Mouse (Mus musculus) heart, postnatal 0 days (tissue): ENCODE results near the gene Irak4. TPM values are rescaled to one million over a fixed set of nuclear protein-coding genes. Genes with fewer than 3 reads are reported as not detected.

ENCODE experiments used
- ATAC-seq: fragments of 200-750 bp; cut with Nextera tagmentation; 2 replicates; pipeline ENCODE4 v1.8.0; 2017; ENCODE audit warnings: low read depth, moderate number of reproducible peaks, moderate library complexity; ENCODE audit not compliant: insufficient read depth
- DNase-seq: peaks from one replicate; pipeline ENCODE4 v3.0.0-alpha.2; 2016; ENCODE audit warnings: low spot score
- H3K27ac ChIP-seq: fragments of 300-500 bp; sonication (generic); 2 replicates; pipeline ENCODE4 v1.5.1; 2014; ENCODE audit warnings: low read depth, mild to moderate bottlenecking
- H3K27me3 ChIP-seq: fragments of 300-500 bp; sonication (generic); 2 replicates; pipeline ENCODE4 v1.6.1; 2014; ENCODE audit warnings: low read length, mixed read lengths; ENCODE audit not compliant: control insufficient read depth, insufficient read depth
- H3K36me3 ChIP-seq: fragments of 300-500 bp; sonication (generic); replicated peaks from 2 replicates; pipeline ENCODE4 v1.6.1; 2014; ENCODE audit warnings: low read length, mixed read lengths; ENCODE audit not compliant: control insufficient read depth, insufficient read depth
- H3K4me1 ChIP-seq: fragments of 300-500 bp; sonication (generic); 2 replicates; pipeline ENCODE4 v1.6.1; 2014; ENCODE audit warnings: antibody characterized with exemption; ENCODE audit not compliant: control insufficient read depth, insufficient read depth
- H3K4me2 ChIP-seq: fragments of 300-500 bp; sonication (generic); 2 replicates; pipeline ENCODE4 v1.6.1; 2014; ENCODE audit warnings: low read depth, mild to moderate bottlenecking, low read length, moderate library complexity
- H3K4me3 ChIP-seq: fragments of 300-500 bp; sonication (generic); 2 replicates; pipeline ENCODE4 v1.5.1; 2014; ENCODE audit warnings: low read depth, low read length
- H3K9ac ChIP-seq: fragments of 300-500 bp; sonication (generic); replicated peaks from 2 replicates; pipeline ENCODE4 v1.6.1; 2014; ENCODE audit warnings: low read depth, low read length, mixed read lengths
- H3K9me3 ChIP-seq: fragments of 300-500 bp; sonication (generic); replicated peaks from 2 replicates; pipeline ENCODE4 v1.6.1; 2016; ENCODE audit warnings: low read length; ENCODE audit not compliant: control insufficient read depth
- CTCF ChIP-seq: IDR thresholded peaks from 2 replicates; pipeline ENCODE4 v1.5.1; 2016; ENCODE audit warnings: antibody characterized with exemption, control low read depth, low read depth
- EP300 ChIP-seq: IDR thresholded peaks from 2 replicates; pipeline ENCODE4 v1.6.1; 2016; ENCODE audit warnings: antibody characterized with exemption, low read depth
- WGBS: fragments of 180-500 bp; shearing (Covaris S2); extraction: QIAGEN DNeasy Blood & Tissue Kit; methylation state at CpG from one replicate; pipeline ENCODE4 v1.1.7; 2014; 5-methylcytosine and 5-hydroxymethylcytosine counted together
- polyA plus RNA-seq: library from polyadenylated mRNA; unstranded; fragments of >200 nt; fragmentation: Nextera tagmentation; extraction: Ambion mirVana; gene quantifications from 2 replicates; pipeline ENCODE4 v1.2.1, GENCODE M21; 2015
- total RNA-seq: library from RNA; depleted of rRNA; stranded (reverse); fragments of >200 nt; gene quantifications from 2 replicates; pipeline ENCODE4 v1.2.3, GENCODE M21; 2014; ENCODE audit warnings: low replicate concordance

The Irak4 gene
- total and polyA plus RNA-seq, 2 experiments from 2014 or later: 3.2 to 5.5 TPM

GRCm38 (mm10) chr15:94574566-94575268 is 31.3 kb downstream of the Irak4 start:
- no peak for ATAC-seq
- H3K9ac ChIP-seq: no peak overlapping the region
- no peak overlapping the region for H3K27ac ChIP-seq
- H3K27me3 ChIP-seq: no peaks in the 10 kb centered on the region
- peaks cover 6% of the 10 kb centered on the region for H3K36me3 ChIP-seq
- TF ChIP-seq CTCF (no peak), EP300 (no peak)
- DNase-seq: no peak
- H3K9me3 ChIP-seq: no peaks in the 10 kb centered on the region
- H3K4me1 ChIP-seq: no peaks in the 10 kb centered on the region
- H3K4me3 ChIP-seq: no peak overlapping the region
- WGBS: 67% methylated on average over 4 of the region's 4 CpGs
- no peak overlapping the region for H3K4me2 ChIP-seq

- ATAC-seq (no peak), DNase-seq (no peak)
- Histone ChIP-seq H3K4me2 (no peak overlapping the region), H3K4me1 (no peaks in the 10 kb centered on the region), H3K27ac (no peak overlapping the region), H3K36me3 (peaks cover 71% of the 10 kb centered on the region), H3K9me3 (no peaks in the 10 kb centered on the region), H3K9ac (no peak overlapping the region), H3K27me3 (no peaks in the 10 kb centered on the region), H3K4me3 (no peak overlapping the region)
- 80% methylated on average over 7 of the region's 7 CpGs for WGBS
- no peak for TF ChIP-seq EP300
- TF ChIP-seq CTCF: no peak
These were observed 38.7 kb downstream of the Irak4 start for GRCm38 (mm10) chr15:94582000-94582593.

- no peak overlapping the region for H3K4me3 ChIP-seq
- no peak overlapping the region for H3K4me2 ChIP-seq
- no peaks in the 10 kb centered on the region for H3K27me3 ChIP-seq
- H3K4me1 ChIP-seq: peaks cover 3% of the 10 kb centered on the region; the same call in 1 of the 2 replicates
- no peak overlapping the region for H3K27ac ChIP-seq
- ATAC-seq (no peak), DNase-seq (no peak)
- no peak for TF ChIP-seq EP300
- TF ChIP-seq CTCF: no peak
- peaks cover 71% of the 10 kb centered on the region for H3K36me3 ChIP-seq
- H3K9me3 ChIP-seq: no peaks in the 10 kb centered on the region
- WGBS: 83% methylated on average over 10 of the region's 10 CpGs
- H3K9ac ChIP-seq: no peak overlapping the region
These were observed 39.7 kb downstream of the Irak4 start for GRCm38 (mm10) chr15:94583153-94583552.

GRCm38 (mm10) chr15:94584738-94585137 is 41.3 kb downstream of the Irak4 start:
- TF ChIP-seq CTCF: no peak
- no peak for TF ChIP-seq EP300
- no peak overlapping the region for H3K9ac ChIP-seq
- no peaks in the 10 kb centered on the region for H3K9me3 ChIP-seq
- H3K4me3 ChIP-seq: no peak overlapping the region
- H3K4me2 ChIP-seq: no peak overlapping the region
- no peak overlapping the region for H3K27ac ChIP-seq
- peaks cover 65% of the 10 kb centered on the region for H3K36me3 ChIP-seq
- 79% methylated on average over 4 of the region's 4 CpGs for WGBS
- H3K27me3 ChIP-seq: no peaks in the 10 kb centered on the region
- DNase-seq (no peak), ATAC-seq (no peak)
- peaks cover 3% of the 10 kb centered on the region; the same call in 1 of the 2 replicates for H3K4me1 ChIP-seq

GRCm38 (mm10) chr15:94587826-94588715 is 44.6 kb downstream of the Irak4 start:
- 85% methylated on average over 9 of the region's 9 CpGs for WGBS
- TF ChIP-seq EP300: no peak
- TF ChIP-seq CTCF: no peak
- ATAC-seq (no peak), DNase-seq (no peak)
- H3K27me3 ChIP-seq: no peaks in the 10 kb centered on the region
- peaks cover 33% of the 10 kb centered on the region for H3K36me3 ChIP-seq
- H3K4me3 ChIP-seq: peak overlapping the region; percentile 100
- no peaks in the 10 kb centered on the region for H3K9me3 ChIP-seq
- H3K4me2 ChIP-seq: peak overlapping the region; percentile 77; the same call in 1 of the 2 replicates
- H3K4me1 ChIP-seq: peaks cover 3% of the 10 kb centered on the region; the same call in 1 of the 2 replicates
- H3K9ac ChIP-seq: no peak overlapping the region
- no peak overlapping the region for H3K27ac ChIP-seq
